Mouse (Mus musculus) hindbrain, embryonic 15.5 days (tissue): ENCODE results near the gene Creb1. TPM values are rescaled to one million over a fixed set of nuclear protein-coding genes. Genes with fewer than 3 reads are reported as not detected.
A peak's percentile ranks its signal among the peaks of the same experiment; 100 is the strongest.

ENCODE experiments used
- ATAC-seq: fragments of 200-750 bp; cut with Nextera tagmentation; 2 replicates; pipeline ENCODE4 v1.8.0; 2017; ENCODE audit warnings: low read depth, moderate number of reproducible peaks, moderate TSS enrichment; ENCODE audit not compliant: low FRiP score
- H3K27ac ChIP-seq: fragments of 300-500 bp; sonication (generic); replicated peaks from 2 replicates; pipeline ENCODE4 v1.5.1; 2015; ENCODE audit warnings: mild to moderate bottlenecking, inconsistent platforms
- H3K27me3 ChIP-seq: fragments of 300-500 bp; sonication (generic); 2 replicates; pipeline ENCODE4 v1.6.1; 2015; ENCODE audit warnings: control low read depth, inconsistent platforms
- H3K36me3 ChIP-seq: fragments of 300-500 bp; sonication (generic); 2 replicates; pipeline ENCODE4 v1.6.1; 2015; ENCODE audit warnings: control low read depth, inconsistent platforms
- H3K4me1 ChIP-seq: fragments of 300-500 bp; sonication (generic); replicated peaks from 2 replicates; pipeline ENCODE4 v1.6.1; 2015; ENCODE audit warnings: control low read depth, inconsistent platforms
- H3K4me2 ChIP-seq: fragments of 300-500 bp; sonication (generic); 2 replicates; pipeline ENCODE4 v1.6.1; 2015; ENCODE audit warnings: moderate library complexity, mild to moderate bottlenecking, inconsistent platforms
- H3K4me3 ChIP-seq: fragments of 300-500 bp; sonication (generic); 2 replicates; pipeline ENCODE4 v1.5.1; 2015; ENCODE audit warnings: mild to moderate bottlenecking, inconsistent platforms
- H3K9ac ChIP-seq: fragments of 300-500 bp; sonication (generic); 2 replicates; pipeline ENCODE4 v1.6.1; 2015; ENCODE audit warnings: inconsistent platforms
- H3K9me3 ChIP-seq: fragments of 300-500 bp; sonication (generic); 2 replicates; pipeline ENCODE4 v1.6.1; 2016; ENCODE audit warnings: control low read depth, inconsistent platforms
- WGBS: fragments of 180-500 bp; shearing (Covaris S2); methylation state at CpG from one replicate; pipeline ENCODE4 v1.1.7; 2015; 5-methylcytosine and 5-hydroxymethylcytosine counted together
- polyA plus RNA-seq: library from polyadenylated mRNA; unstranded; fragments of >200 nt; fragmentation: Nextera tagmentation; extraction: Ambion mirVana; gene quantifications from 2 replicates; pipeline ENCODE4 v1.2.1, GENCODE M21; 2015

Creb1 gene
- polyA plus RNA-seq, 1 experiment from 2014 or later: 28.7 TPM

GRCm38 (mm10) chr1:64614311-64614710 lies 81.9 kb downstream of the Creb1 start:
- no peaks in the 10 kb centered on the region for H3K9me3 ChIP-seq

GRCm38 (mm10) chr1:64614801-64615345 lies 82.4 kb downstream of the Creb1 start:
- no peak overlapping the region for H3K4me3 ChIP-seq
- no peak overlapping the region for H3K9ac ChIP-seq
- H3K4me1 ChIP-seq: peaks cover 19% of the 10 kb centered on the region
- no peak for ATAC-seq
- no peaks in the 10 kb centered on the region for H3K27me3 ChIP-seq
- H3K9me3 ChIP-seq: no peaks in the 10 kb centered on the region
- WGBS: 82% methylated on average over 10 of the region's 10 CpGs
- peaks cover 9% of the 10 kb centered on the region; the same call in 1 of the 2 replicates for H3K36me3 ChIP-seq
- H3K27ac ChIP-seq: no peak overlapping the region
- no peak overlapping the region for H3K4me2 ChIP-seq

More at GRCm38 (mm10) chr1:64614311-64614710, 81.9 kb downstream of the Creb1 start:
- ATAC-seq: no peak
- peaks cover 19% of the 10 kb centered on the region for H3K4me1 ChIP-seq
- H3K9ac ChIP-seq: no peak overlapping the region
- H3K27ac ChIP-seq: no peak overlapping the region
- H3K27me3 ChIP-seq: no peaks in the 10 kb centered on the region
- 90% methylated on average over 9 of the region's 9 CpGs for WGBS
- H3K4me3 ChIP-seq: no peak overlapping the region
- peaks cover 9% of the 10 kb centered on the region; the same call in 1 of the 2 replicates for H3K36me3 ChIP-seq
- no peak overlapping the region for H3K4me2 ChIP-seq

GRCm38 (mm10) chr1:64615531-64615991 lies 83.1 kb downstream of the Creb1 start:
- no peak for ATAC-seq
- Histone ChIP-seq H3K4me3 (no peak overlapping the region), H3K9me3 (no peaks in the 10 kb centered on the region), H3K4me1 (peaks cover 19% of the 10 kb centered on the region), H3K36me3 (peaks cover 9% of the 10 kb centered on the region; the same call in 1 of the 2 replicates), H3K4me2 (peak overlapping the region; percentile 71; the same call in 1 of the 2 replicates), H3K27ac (no peak overlapping the region), H3K9ac (no peak overlapping the region), H3K27me3 (no peaks in the 10 kb centered on the region)
- 78% methylated on average over 11 of the region's 11 CpGs for WGBS

GRCm38 (mm10) chr1:64616076-64616475 lies 83.6 kb downstream of the Creb1 start:
- Histone ChIP-seq H3K9ac (no peak overlapping the region), H3K27ac (no peak overlapping the region), H3K27me3 (no peaks in the 10 kb centered on the region), H3K36me3 (peaks cover 8% of the 10 kb centered on the region; the same call in 1 of the 2 replicates), H3K4me1 (peaks cover 19% of the 10 kb centered on the region), H3K4me2 (peak overlapping the region; percentile 71), H3K9me3 (no peaks in the 10 kb centered on the region), H3K4me3 (peak overlapping the region; percentile 71)
- no peak for ATAC-seq
- WGBS: 60% methylated on average over 6 of the region's 6 CpGs

- ATAC-seq: no peak; the same call in 1 of the 2 replicates
- 3% methylated on average over 8 of the region's 8 CpGs for WGBS
- Histone ChIP-seq H3K4me1 (peaks cover 19% of the 10 kb centered on the region), H3K4me3 (peak overlapping the region; percentile 71), H3K27ac (peak overlapping the region; percentile 96), H3K9me3 (no peaks in the 10 kb centered on the region), H3K4me2 (peak overlapping the region; percentile 71), H3K27me3 (no peaks in the 10 kb centered on the region), H3K36me3 (peaks cover 5% of the 10 kb centered on the region; the same call in 1 of the 2 replicates), H3K9ac (peak overlapping the region; percentile 90)
These were observed 84.1 kb downstream of the Creb1 start for GRCm38 (mm10) chr1:64616531-64616880.

- peak within 1 kb of the TSS; percentile 71 for H3K4me3 ChIP-seq
- no peaks in the 10 kb centered on the region for H3K9me3 ChIP-seq
- no peaks in the 10 kb centered on the region for H3K27me3 ChIP-seq
- WGBS: under 1% methylated on average over 71 of the region's 72 CpGs
- peak; percentile 97 for ATAC-seq
- H3K4me2 ChIP-seq: peak within 1 kb of the TSS; percentile 71
- H3K4me1 ChIP-seq: peaks cover 19% of the 10 kb centered on the region
- H3K27ac ChIP-seq: peak within 1 kb of the TSS; percentile 96
- H3K36me3 ChIP-seq: peaks cover 5% of the 10 kb centered on the region; the same call in 1 of the 2 replicates
- H3K9ac ChIP-seq: peak within 1 kb of the TSS; percentile 90
These were observed 84.7 kb downstream of the Creb1 start, which contains the start of gene Mettl21a for GRCm38 (mm10) chr1:64616881-64617714. Gene Mettl21a (minus strand): TSS chr1:64617242.

GRCm38 (mm10) chr1:64617715-64617984 lies 85.2 kb downstream of the Creb1 start:
- Histone ChIP-seq H3K27ac (peak overlapping the region; percentile 96), H3K9ac (peak overlapping the region; percentile 90), H3K36me3 (peaks cover 5% of the 10 kb centered on the region; the same call in 1 of the 2 replicates), H3K4me2 (peak overlapping the region; percentile 71), H3K9me3 (no peaks in the 10 kb centered on the region), H3K4me1 (peaks cover 19% of the 10 kb centered on the region), H3K27me3 (no peaks in the 10 kb centered on the region), H3K4me3 (peak overlapping the region; percentile 71)
- under 1% methylated on average over 15 of the region's 15 CpGs for WGBS
- peak; percentile 78 for ATAC-seq

- Histone ChIP-seq H3K4me2 (peak overlapping the region; percentile 71), H3K4me3 (peak overlapping the region; percentile 71), H3K4me1 (peaks cover 19% of the 10 kb centered on the region), H3K36me3 (peaks cover 4% of the 10 kb centered on the region; the same call in 1 of the 2 replicates), H3K9ac (peak overlapping the region; percentile 90; the same call in 1 of the 2 replicates), H3K9me3 (no peaks in the 10 kb centered on the region), H3K27ac (peak overlapping the region; percentile 96), H3K27me3 (no peaks in the 10 kb centered on the region)
- ATAC-seq: no peak
- WGBS: 64% methylated on average over 3 of the region's 3 CpGs
These were observed 85.8 kb downstream of the Creb1 start for GRCm38 (mm10) chr1:64618226-64618625.

- no peaks in the 10 kb centered on the region for H3K9me3 ChIP-seq
- H3K9ac ChIP-seq: no peak overlapping the region
- H3K27me3 ChIP-seq: no peaks in the 10 kb centered on the region
- H3K4me3 ChIP-seq: no peak overlapping the region
- H3K36me3 ChIP-seq: no peaks in the 10 kb centered on the region
- WGBS: 88% methylated on average over 5 of the region's 5 CpGs
- peaks cover 14% of the 10 kb centered on the region for H3K4me1 ChIP-seq
- H3K27ac ChIP-seq: no peak overlapping the region
- H3K4me2 ChIP-seq: no peak overlapping the region
- ATAC-seq: no peak
These were observed 88.7 kb downstream of the Creb1 start for GRCm38 (mm10) chr1:64621116-64621515.

- Histone ChIP-seq H3K27ac (no peak overlapping the region), H3K9me3 (no peaks in the 10 kb centered on the region), H3K4me1 (no peaks in the 10 kb centered on the region), H3K4me2 (no peak overlapping the region), H3K9ac (no peak overlapping the region), H3K4me3 (no peak overlapping the region), H3K36me3 (no peaks in the 10 kb centered on the region), H3K27me3 (no peaks in the 10 kb centered on the region)
- 53% methylated on average over 12 of the region's 12 CpGs for WGBS
- no peak for ATAC-seq
These were observed 91.4 kb downstream of the Creb1 start for GRCm38 (mm10) chr1:64623558-64624435.

- H3K4me1 ChIP-seq: no peaks in the 10 kb centered on the region
- no peaks in the 10 kb centered on the region for H3K27me3 ChIP-seq
- H3K36me3 ChIP-seq: no peaks in the 10 kb centered on the region
- ATAC-seq: no peak
- H3K4me3 ChIP-seq: no peak overlapping the region
- H3K4me2 ChIP-seq: no peak overlapping the region
- no peaks in the 10 kb centered on the region for H3K9me3 ChIP-seq
- H3K9ac ChIP-seq: no peak overlapping the region
- no peak overlapping the region for H3K27ac ChIP-seq
These were observed 92.8 kb downstream of the Creb1 start for GRCm38 (mm10) chr1:64625214-64625613.
